Mouse (Mus musculus): ENCODE data around the gene Camk1d.

- no peak for TF ChIP-seq CTCF (IDR thresholded peaks at IDR 0.05; ENCODE audit: borderline replicate concordance, extremely low read depth, insufficient read depth, insufficient read length)
- no peak for TF ChIP-seq POLR2A (IDR thresholded peaks at IDR 0.05; ENCODE audit: borderline replicate concordance, extremely low read depth, insufficient read depth, insufficient read length, poor library complexity, severe bottlenecking)
These were observed 50.8 kb downstream of the Camk1d start for GRCm38 (mm10) chr2:5663499-5663898.
